Mouse (Mus musculus): Measurements from ENCODE around the gene Cdk7. TPM values are rescaled to one million over a fixed set of nuclear protein-coding genes. Genes with fewer than 3 reads are reported as not detected.

The Cdk7 gene
- polyA plus RNA-seq, 1 experiment from 2014 or later = 78.0 TPM

DNA sequence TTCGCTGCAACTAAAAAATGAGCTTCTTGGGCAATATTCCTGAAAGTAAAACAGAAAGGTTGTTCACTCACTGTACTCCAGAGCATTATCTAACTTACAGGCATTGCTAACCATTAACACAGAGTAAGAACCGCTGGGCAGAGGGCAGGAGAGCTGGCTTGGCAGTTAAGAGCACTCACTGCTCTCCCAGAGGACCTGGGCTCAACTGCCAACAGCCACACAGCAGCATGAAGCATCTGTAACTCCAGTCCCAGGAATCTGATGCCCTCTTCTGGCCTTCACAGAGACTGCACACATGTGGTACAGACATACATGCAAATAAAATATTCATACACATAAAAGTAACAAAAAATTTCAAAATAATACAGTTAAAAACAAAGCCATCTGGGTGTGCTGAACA is 27.3 kb downstream of the Cdk7 start:
- Histone ChIP-seq H3K9me3 (replicated peaks; ENCODE audit: control insufficient read depth, low read length) (no peaks in the 10 kb centered on the region), H3K27ac (ENCODE audit: low read length) (no peak overlapping the region), H3K4me2 (ENCODE audit: low read depth, low read length) (no peak overlapping the region), H3K36me3 (ENCODE audit: control insufficient read depth, insufficient read depth, low read length) (peaks cover 46% of the 10 kb centered on the region), H3K4me3 (replicated peaks; ENCODE audit: low read length) (no peak overlapping the region), H3K4me1 (ENCODE audit: control insufficient read depth, insufficient read depth, low read length) (no peaks in the 10 kb centered on the region), H3K9ac (ENCODE audit: low read length) (no peak overlapping the region), H3K27me3 (ENCODE audit: control insufficient read depth, insufficient read depth, low read length) (no peaks in the 10 kb centered on the region)
- ATAC-seq (ENCODE audit: insufficient read depth, low FRiP score) = no peak
- 90% methylated on average over 2 of the region's 2 CpGs for WGBS

- H3K27ac ChIP-seq (ENCODE audit: low read length) = no peak overlapping the region
- 94% methylated on average over 10 of the region's 10 CpGs for WGBS
- H3K27me3 ChIP-seq (ENCODE audit: control insufficient read depth, insufficient read depth, low read length) = no peaks in the 10 kb centered on the region
- H3K4me1 ChIP-seq (ENCODE audit: control insufficient read depth, insufficient read depth, low read length) = no peaks in the 10 kb centered on the region
- H3K9me3 ChIP-seq (replicated peaks; ENCODE audit: control insufficient read depth, low read length) = no peaks in the 10 kb centered on the region
- H3K9ac ChIP-seq (ENCODE audit: low read length) = no peak overlapping the region
- no peak overlapping the region for H3K4me2 ChIP-seq (ENCODE audit: low read depth, low read length)
- ATAC-seq (ENCODE audit: insufficient read depth, low FRiP score) = no peak
- no peak overlapping the region for H3K4me3 ChIP-seq (replicated peaks; ENCODE audit: low read length)
- peaks cover 33% of the 10 kb centered on the region for H3K36me3 ChIP-seq (ENCODE audit: control insufficient read depth, insufficient read depth, low read length)
Measured at GRCm38 (mm10) chr13:100698866-100699265, 31.9 kb downstream of the Cdk7 start.

GRCm38 (mm10) chr13:100697541-100697940 is 33.2 kb downstream of the Cdk7 start:
- peaks cover 22% of the 10 kb centered on the region; the same call in 1 of the 2 replicates for H3K36me3 ChIP-seq (ENCODE audit: control insufficient read depth, insufficient read depth, low read length)
- no peaks in the 10 kb centered on the region for H3K4me1 ChIP-seq (ENCODE audit: control insufficient read depth, insufficient read depth, low read length)
- H3K4me2 ChIP-seq (ENCODE audit: low read depth, low read length) = no peak overlapping the region
- no peaks in the 10 kb centered on the region for H3K27me3 ChIP-seq (ENCODE audit: control insufficient read depth, insufficient read depth, low read length)
- no peak for ATAC-seq (ENCODE audit: insufficient read depth, low FRiP score)
- no peak overlapping the region for H3K9ac ChIP-seq (ENCODE audit: low read length)
- H3K9me3 ChIP-seq (replicated peaks; ENCODE audit: control insufficient read depth, low read length) = no peaks in the 10 kb centered on the region
- H3K4me3 ChIP-seq (replicated peaks; ENCODE audit: low read length) = no peak overlapping the region
- WGBS = 92% methylated on average over 3 of the region's 3 CpGs
- no peak overlapping the region for H3K27ac ChIP-seq (ENCODE audit: low read length)

- no peaks in the 10 kb centered on the region for H3K27me3 ChIP-seq (ENCODE audit: control insufficient read depth, insufficient read depth, low read length)
- no peaks in the 10 kb centered on the region for H3K9me3 ChIP-seq (replicated peaks; ENCODE audit: control insufficient read depth, low read length)
- H3K4me3 ChIP-seq (replicated peaks; ENCODE audit: low read length) = no peak overlapping the region
- ATAC-seq (ENCODE audit: insufficient read depth, low FRiP score) = no peak
- no peak overlapping the region for H3K27ac ChIP-seq (ENCODE audit: low read length)
- 67% methylated on average over 7 of the region's 7 CpGs for WGBS
- H3K36me3 ChIP-seq (ENCODE audit: control insufficient read depth, insufficient read depth, low read length) = no peaks in the 10 kb centered on the region
- H3K4me1 ChIP-seq (ENCODE audit: control insufficient read depth, insufficient read depth, low read length) = no peaks in the 10 kb centered on the region
- no peak overlapping the region for H3K9ac ChIP-seq (ENCODE audit: low read length)
- no peak overlapping the region for H3K4me2 ChIP-seq (ENCODE audit: low read depth, low read length)
Measured at GRCm38 (mm10) chr13:100687513-100687912, 43.2 kb downstream of the Cdk7 start.

DNA sequence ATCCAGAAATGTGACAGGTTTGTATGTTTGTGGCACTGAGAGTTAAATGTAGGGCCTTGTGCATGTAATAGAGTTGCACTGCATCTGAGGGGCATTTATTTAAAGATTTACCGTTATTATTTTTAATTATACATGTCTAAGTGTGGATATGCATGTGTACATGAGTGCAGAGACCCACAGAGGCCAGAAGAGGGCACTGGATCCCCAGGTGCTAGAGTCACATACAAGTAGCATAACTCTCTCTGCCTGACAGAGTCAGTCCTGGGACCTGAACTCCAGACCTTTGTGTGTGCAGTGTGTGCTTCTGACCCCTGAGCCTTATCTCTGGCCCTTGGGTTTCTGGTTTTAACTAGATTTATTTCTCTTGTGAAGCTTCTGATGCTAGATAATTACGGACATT is 46.4 kb downstream of the Cdk7 start:
- WGBS = 76% methylated on average over 2 of the region's 2 CpGs
- Histone ChIP-seq H3K4me3 (replicated peaks; ENCODE audit: low read length) (no peak overlapping the region), H3K4me1 (ENCODE audit: control insufficient read depth, insufficient read depth, low read length) (no peaks in the 10 kb centered on the region), H3K4me2 (ENCODE audit: low read depth, low read length) (no peak overlapping the region), H3K27me3 (ENCODE audit: control insufficient read depth, insufficient read depth, low read length) (no peaks in the 10 kb centered on the region), H3K9ac (ENCODE audit: low read length) (no peak overlapping the region), H3K9me3 (replicated peaks; ENCODE audit: control insufficient read depth, low read length) (no peaks in the 10 kb centered on the region), H3K36me3 (ENCODE audit: control insufficient read depth, insufficient read depth, low read length) (no peaks in the 10 kb centered on the region), H3K27ac (ENCODE audit: low read length) (no peak overlapping the region)
- no peak for ATAC-seq (ENCODE audit: insufficient read depth, low FRiP score)

DNA sequence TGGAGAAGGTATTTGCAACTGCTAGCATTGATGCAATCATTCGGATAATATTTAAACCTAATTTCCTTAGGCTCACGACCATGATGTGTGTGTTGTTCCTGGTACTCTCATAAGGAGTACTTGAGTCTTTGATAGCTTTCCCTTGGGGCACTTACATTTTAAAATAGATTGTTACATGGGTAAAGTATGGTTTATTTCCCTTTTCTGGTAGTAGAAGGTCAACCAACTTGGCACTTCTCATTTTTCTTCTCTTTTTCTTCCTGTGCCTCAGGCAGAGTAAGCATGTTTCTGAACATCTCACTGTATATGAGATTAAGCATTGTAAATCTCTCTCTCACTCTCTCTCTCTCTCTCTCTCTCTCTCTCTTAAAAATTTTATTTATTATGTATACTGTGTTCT is 47.9 kb downstream of the Cdk7 start:
- Histone ChIP-seq H3K27ac (ENCODE audit: low read length) (no peak overlapping the region), H3K9ac (ENCODE audit: low read length) (no peak overlapping the region), H3K27me3 (ENCODE audit: control insufficient read depth, insufficient read depth, low read length) (no peaks in the 10 kb centered on the region), H3K4me3 (replicated peaks; ENCODE audit: low read length) (no peak overlapping the region), H3K9me3 (replicated peaks; ENCODE audit: control insufficient read depth, low read length) (no peaks in the 10 kb centered on the region), H3K4me1 (ENCODE audit: control insufficient read depth, insufficient read depth, low read length) (no peaks in the 10 kb centered on the region), H3K36me3 (ENCODE audit: control insufficient read depth, insufficient read depth, low read length) (no peaks in the 10 kb centered on the region), H3K4me2 (ENCODE audit: low read depth, low read length) (no peak overlapping the region)
- WGBS = 75% methylated on average over 2 of the region's 2 CpGs
- no peak for ATAC-seq (ENCODE audit: insufficient read depth, low FRiP score)

- no peak overlapping the region for H3K27ac ChIP-seq (ENCODE audit: low read length)
- H3K36me3 ChIP-seq (ENCODE audit: control insufficient read depth, insufficient read depth, low read length) = no peaks in the 10 kb centered on the region
- H3K9me3 ChIP-seq (replicated peaks; ENCODE audit: control insufficient read depth, low read length) = no peaks in the 10 kb centered on the region
- H3K4me2 ChIP-seq (ENCODE audit: low read depth, low read length) = no peak overlapping the region
- 87% methylated on average over 8 of the region's 8 CpGs for WGBS
- no peaks in the 10 kb centered on the region for H3K4me1 ChIP-seq (ENCODE audit: control insufficient read depth, insufficient read depth, low read length)
- no peak overlapping the region for H3K4me3 ChIP-seq (replicated peaks; ENCODE audit: low read length)
- H3K27me3 ChIP-seq (ENCODE audit: control insufficient read depth, insufficient read depth, low read length) = no peaks in the 10 kb centered on the region
- ATAC-seq (ENCODE audit: insufficient read depth, low FRiP score) = no peak
- H3K9ac ChIP-seq (ENCODE audit: low read length) = no peak overlapping the region
Measured at GRCm38 (mm10) chr13:100681615-100682014, 49.1 kb downstream of the Cdk7 start.

- Histone ChIP-seq H3K4me1 (ENCODE audit: control insufficient read depth, insufficient read depth, low read length) (no peaks in the 10 kb centered on the region), H3K36me3 (ENCODE audit: control insufficient read depth, insufficient read depth, low read length) (no peaks in the 10 kb centered on the region), H3K9me3 (replicated peaks; ENCODE audit: control insufficient read depth, low read length) (no peaks in the 10 kb centered on the region), H3K4me2 (ENCODE audit: low read depth, low read length) (no peak overlapping the region), H3K4me3 (replicated peaks; ENCODE audit: low read length) (no peak overlapping the region), H3K27me3 (ENCODE audit: control insufficient read depth, insufficient read depth, low read length) (no peaks in the 10 kb centered on the region), H3K27ac (ENCODE audit: low read length) (no peak overlapping the region), H3K9ac (ENCODE audit: low read length) (no peak overlapping the region)
- ATAC-seq (ENCODE audit: insufficient read depth, low FRiP score) = no peak
- WGBS = 85% methylated on average over 15 of the region's 15 CpGs
Measured at GRCm38 (mm10) chr13:100675936-100676635, 54.7 kb downstream of the Cdk7 start.

DNA sequence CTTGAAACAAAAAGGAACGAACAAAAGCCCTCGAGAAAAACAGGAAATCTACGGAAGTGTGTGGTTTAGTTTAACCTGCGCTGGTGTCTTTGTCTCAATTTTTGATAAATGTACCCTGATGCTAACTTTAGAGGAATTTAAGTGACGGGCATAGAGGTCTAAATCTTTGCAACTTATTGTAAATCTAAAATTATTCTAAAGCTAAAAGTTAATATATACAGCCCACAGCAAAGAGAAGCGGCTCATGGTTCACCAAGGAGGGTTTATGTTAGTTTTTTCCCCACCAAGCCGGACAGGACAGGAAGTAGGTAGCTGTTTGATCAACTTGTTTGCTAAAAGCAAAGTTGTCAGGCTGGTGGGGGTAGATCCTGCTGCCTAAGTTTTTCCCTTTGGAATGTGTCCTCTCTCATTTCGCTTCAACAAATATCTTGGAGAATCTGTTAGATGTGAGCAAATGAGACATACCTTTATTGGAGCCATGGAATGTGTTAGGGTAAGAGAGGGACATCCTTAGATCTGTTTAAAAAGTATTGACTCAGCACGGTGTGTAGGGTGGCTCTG is 60.5 kb downstream of the Cdk7 start:
- H3K27ac ChIP-seq (ENCODE audit: low read length) = peak overlapping the region; percentile 80
- H3K36me3 ChIP-seq (ENCODE audit: control insufficient read depth, insufficient read depth, low read length) = peaks cover 5% of the 10 kb centered on the region; the same call in 1 of the 2 replicates
- H3K4me2 ChIP-seq (ENCODE audit: low read depth, low read length) = peak overlapping the region; percentile 77
- no peaks in the 10 kb centered on the region for H3K4me1 ChIP-seq (ENCODE audit: control insufficient read depth, insufficient read depth, low read length)
- peak overlapping the region; percentile 61 for H3K4me3 ChIP-seq (replicated peaks; ENCODE audit: low read length)
- no peak for ATAC-seq (ENCODE audit: insufficient read depth, low FRiP score)
- no peaks in the 10 kb centered on the region for H3K27me3 ChIP-seq (ENCODE audit: control insufficient read depth, insufficient read depth, low read length)
- no peaks in the 10 kb centered on the region for H3K9me3 ChIP-seq (replicated peaks; ENCODE audit: control insufficient read depth, low read length)
- peak overlapping the region; percentile 86 for H3K9ac ChIP-seq (ENCODE audit: low read length)
- 30% methylated on average over 9 of the region's 9 CpGs for WGBS
